Mouse (Mus musculus) granulocyte monocyte progenitor cell, adult 5-6 weeks (primary cell): ENCODE results near the gene Daam1. TPM values are rescaled to one million over a fixed set of nuclear protein-coding genes. Genes with fewer than 3 reads are reported as not detected.
A peak's percentile ranks its signal among the peaks of the same experiment; 100 is the strongest.

Experiments
- ATAC-seq: replicated peaks from 2 replicates; pipeline ENCODE4 v1.8.0; 2016; ENCODE audit warnings: mild to moderate bottlenecking, moderate TSS enrichment, inconsistent platforms; ENCODE audit not compliant: poor library complexity, severe bottlenecking
- total RNA-seq, 2 experiments: library from RNA; stranded (forward) in 1 of 2; stranded (reverse) in 1 of 2; fragments of 200-712, 200-1000 nt in 1 of 2; fragments of >200 nt in 1 of 2; fragmentation: Nextera tagmentation in 1 of 2; gene quantifications; 2 replicates each; pipeline ENCODE4 v1.2.3; 2014 to 2017

Gene Daam1
- total RNA-seq, 2 experiments from 2014 or later = 9.4 to 17.8 TPM

DNA sequence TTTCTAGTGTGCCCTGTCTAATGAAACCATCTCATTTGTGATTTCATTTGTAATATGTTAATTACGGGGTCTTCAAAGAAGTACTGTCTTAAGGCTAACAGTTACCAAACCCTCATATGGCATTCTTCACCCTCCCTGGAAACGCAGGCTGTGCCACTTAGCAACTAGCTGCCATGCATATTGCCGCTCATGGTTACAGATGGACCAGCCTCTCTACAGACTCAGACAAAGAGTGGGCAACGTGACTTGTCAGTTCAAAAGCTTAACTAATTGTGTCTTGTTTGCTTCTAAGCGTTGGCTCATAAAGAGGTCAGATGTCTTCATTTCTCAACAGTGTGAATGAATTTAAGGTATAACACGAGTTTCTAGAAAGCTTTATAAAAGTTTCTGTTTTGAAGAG, 126.1 kb downstream of the Daam1 start:
- no peak for ATAC-seq

GRCm38 (mm10) chr12:71957496-71957895, 126.6 kb downstream of the Daam1 start:
- no peak for ATAC-seq

- no peak for ATAC-seq
These were observed 128.6 kb downstream of the Daam1 start for GRCm38 (mm10) chr12:71959351-71959991.

DNA sequence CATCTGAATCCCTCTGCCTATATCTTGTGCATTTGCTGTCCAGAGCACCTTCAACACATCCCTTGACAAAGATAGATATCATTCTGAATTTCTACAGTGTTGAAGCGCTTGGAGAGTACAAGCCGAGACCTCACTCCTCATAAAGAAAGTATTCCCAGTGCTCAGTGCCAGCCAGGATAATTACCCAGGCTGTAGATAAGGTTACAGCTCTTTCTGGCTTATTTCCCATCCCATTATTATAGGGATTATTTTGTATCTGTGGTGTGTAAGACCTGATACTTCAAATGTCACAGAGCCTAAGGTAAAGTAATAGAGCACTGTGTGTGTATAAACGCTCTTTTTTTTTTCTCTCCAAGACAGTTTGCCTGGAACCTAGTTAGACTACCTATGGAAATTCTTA, 130.8 kb downstream of the Daam1 start:
- ATAC-seq = no peak

- ATAC-seq = no peak
These were observed 131.7 kb downstream of the Daam1 start for GRCm38 (mm10) chr12:71962616-71963015.

- peak; percentile 91 for ATAC-seq
These were observed 137.7 kb downstream of the Daam1 start for GRCm38 (mm10) chr12:71968592-71968991.

GRCm38 (mm10) chr12:71969022-71969421, 138.1 kb downstream of the Daam1 start:
- ATAC-seq = peak; percentile 23; the same call in 1 of the 2 replicates

GRCm38 (mm10) chr12:71969439-71969838, 138.6 kb downstream of the Daam1 start:
- ATAC-seq = no peak

DNA sequence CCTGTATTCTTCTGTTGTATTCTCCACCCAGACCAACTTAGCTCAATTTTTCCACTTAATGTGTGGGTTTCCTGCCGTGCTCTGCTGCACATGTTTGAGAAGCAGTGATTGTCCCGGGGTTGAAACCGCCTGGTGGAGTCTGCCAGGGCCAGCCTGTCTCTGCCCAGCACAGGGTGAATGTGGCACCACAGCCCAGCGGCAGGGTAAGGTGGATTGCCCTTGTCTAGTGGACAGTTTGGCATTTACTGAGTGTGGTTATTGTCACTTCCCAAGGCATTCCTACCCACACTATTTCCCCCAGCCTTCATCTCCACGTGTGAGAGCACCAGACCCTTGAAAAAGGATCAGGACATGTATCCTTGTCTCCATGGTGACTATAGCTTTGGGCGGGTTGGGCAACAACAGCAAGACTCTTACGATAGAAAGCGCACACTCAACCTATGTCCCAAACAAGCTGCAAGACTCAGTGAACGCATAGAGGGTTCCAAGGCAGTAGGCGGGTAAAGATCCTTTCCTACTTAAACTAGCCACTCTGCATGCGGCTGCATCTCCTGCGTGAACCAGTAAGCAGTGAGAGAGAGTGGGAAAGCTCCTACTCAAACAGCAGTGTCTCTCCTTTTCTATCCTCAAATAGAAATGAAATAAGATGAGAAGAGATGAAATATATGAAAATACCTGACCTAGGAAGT, 139.2 kb downstream of the Daam1 start:
- ATAC-seq = peak; percentile 24; the same call in 1 of the 2 replicates

DNA sequence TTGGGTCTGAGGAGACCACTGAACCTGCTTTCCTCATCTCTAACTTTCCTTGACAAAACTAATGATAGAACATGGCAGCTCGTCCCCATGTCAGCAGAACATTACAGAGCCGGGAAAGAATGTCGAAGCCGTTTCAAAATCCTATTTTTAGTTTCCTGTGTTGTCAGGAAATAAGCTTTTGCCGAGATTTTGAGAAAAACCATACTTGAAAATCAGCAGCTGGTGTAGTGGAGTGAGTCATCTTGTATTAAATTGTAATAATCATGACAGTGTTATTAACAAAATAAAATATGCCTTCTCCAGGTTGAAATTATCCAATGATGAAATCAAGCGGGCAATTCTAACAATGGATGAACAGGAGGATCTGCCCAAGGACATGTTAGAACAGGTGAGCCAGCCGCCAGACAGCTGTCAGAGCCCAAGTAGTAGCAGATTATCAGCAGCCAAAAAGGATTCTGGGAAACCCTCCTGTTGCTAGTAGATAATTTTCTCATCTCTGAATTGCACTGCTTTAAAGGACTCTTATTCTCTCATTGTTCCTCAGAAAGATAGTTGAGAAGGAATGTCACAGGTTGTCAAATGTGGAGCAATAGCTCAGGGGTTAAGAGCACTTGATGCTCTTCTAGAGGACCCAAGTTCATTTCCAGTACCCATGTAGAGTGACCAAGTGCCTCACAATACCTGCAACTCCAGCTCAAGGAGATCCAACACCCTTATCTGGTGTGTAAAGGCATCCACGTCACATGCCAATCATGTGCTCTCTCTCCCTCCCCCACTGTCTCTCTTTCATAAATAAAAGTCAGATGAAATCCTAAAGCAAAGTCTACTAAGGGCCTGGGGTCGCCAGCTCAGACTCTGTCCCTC, 140.1 kb downstream of the Daam1 start:
- ATAC-seq = no peak

GRCm38 (mm10) chr12:71972126-71972525, 141.2 kb downstream of the Daam1 start:
- ATAC-seq = no peak

GRCm38 (mm10) chr12:71972619-71973266, 141.9 kb downstream of the Daam1 start:
- no peak for ATAC-seq

DNA sequence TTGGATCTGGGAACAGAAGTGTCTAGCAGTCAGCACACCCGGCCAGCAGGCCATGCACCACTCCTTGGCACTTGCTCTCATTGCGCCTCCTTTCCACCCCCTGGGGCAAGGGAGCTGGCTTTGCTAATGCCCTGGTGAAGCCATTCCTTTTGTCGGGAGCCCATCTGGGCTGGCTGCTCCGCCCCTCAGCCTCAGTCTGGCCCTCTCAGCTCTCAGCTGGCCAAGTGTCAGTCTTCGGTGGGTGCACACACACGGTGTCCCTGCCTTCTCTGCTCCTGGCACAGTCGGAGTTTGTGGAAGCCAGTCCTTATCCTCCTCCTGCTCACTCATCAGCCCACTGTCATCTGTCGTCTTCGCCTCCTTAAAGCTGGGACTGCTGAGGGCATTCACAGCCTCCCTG, 142.7 kb downstream of the Daam1 start:
- ATAC-seq = no peak

DNA sequence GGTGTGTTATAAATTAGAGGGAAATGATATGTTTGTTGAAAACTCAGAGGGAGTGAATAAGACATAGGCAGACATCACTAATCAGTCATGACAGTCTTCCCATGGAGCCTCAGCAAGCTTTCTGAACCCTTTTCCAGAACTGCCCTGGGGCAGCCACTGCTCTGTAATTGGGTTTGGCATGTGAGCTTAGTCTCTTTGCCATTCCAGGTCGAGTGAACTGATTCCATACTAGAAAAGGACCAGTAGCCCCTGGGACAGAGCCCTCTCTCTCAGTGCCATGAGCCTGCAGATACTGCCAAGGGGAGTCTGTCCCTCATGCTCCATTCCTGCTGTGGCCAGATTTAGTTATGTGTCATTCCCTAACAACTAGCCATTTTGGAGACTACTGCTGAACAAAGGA, 144.7 kb downstream of the Daam1 start:
- no peak for ATAC-seq

- no peak for ATAC-seq
These were observed 145.6 kb downstream of the Daam1 start for GRCm38 (mm10) chr12:71976361-71976960.

DNA sequence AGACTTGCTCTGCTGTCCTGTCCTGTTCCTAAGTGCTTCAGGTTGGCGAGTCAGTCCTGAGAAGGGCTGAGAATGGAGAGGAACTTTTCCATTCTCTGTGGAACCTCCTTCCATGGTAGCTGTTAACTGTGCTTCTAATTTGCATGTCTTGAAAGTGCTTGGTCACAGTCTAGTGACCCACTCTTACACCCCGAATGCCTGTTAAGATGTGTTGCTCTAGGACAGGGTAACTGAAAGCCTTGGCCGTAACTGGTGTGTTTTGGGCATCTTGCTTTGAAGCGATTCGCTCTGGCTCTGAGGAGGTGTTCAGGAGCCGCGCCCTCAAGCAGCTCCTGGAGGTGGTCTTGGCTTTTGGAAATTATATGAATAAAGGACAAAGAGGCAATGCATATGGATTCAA, 146.5 kb downstream of the Daam1 start:
- no peak for ATAC-seq

- ATAC-seq = peak; percentile 52
These were observed 147.9 kb downstream of the Daam1 start for GRCm38 (mm10) chr12:71978513-71979352.

- peak; percentile 17 for ATAC-seq
These were observed 149.3 kb downstream of the Daam1 start for GRCm38 (mm10) chr12:71980166-71980565.

DNA sequence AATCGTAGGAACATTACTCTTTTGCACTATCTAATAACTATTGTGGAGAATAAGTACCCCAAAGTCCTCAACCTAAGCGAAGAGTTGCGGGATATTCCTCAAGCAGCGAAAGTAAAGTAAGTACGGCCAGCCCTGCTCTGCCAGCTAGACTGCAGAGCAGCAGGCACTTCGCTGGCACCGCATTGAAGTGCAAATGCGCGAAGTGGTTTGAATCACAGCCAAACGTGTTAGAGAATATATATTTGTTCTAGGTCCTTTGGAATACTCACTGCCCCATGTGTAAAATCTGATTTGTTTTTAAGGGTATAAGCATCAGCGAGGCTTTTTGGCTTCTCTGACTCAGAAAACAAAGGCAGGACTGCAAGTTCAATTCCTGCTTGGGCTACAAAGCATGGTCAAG, 149.9 kb downstream of the Daam1 start:
- ATAC-seq = no peak
